In genomic region chr1:86633434-86633833, GRCm38 (mm10) we compare ENCODE assay signal across 25 mouse cellular contexts. TPM values are rescaled to one million over a fixed set of nuclear protein-coding genes. Genes with fewer than 3 reads are reported as not detected.
DNase-seq lines count a peak whose midpoint lies in the region; ATAC-seq lines count a peak whose summit lies in the region.
"Had no signal": no experiment of that assay in that cellular context is flagged by ENCODE, and none has a peak within 500 bp of the region (broad histone marks: within the 10 kb centered on the region; RNA-seq: fewer than 3 reads in every experiment).

No protein-coding gene starts in this region.

- no peak for DNase-seq in heart, adult 8-10 months (ENCODE audit: low spot score)
- no peak for DNase-seq in liver, embryonic 13.5 days
- DNase-seq in liver, embryonic 11.5 days (ENCODE audit: low spot score) = no peak
- no peak for DNase-seq in B cell, adult 2 months
- no peak for DNase-seq in ovary, postnatal 14 days (ENCODE audit: low spot score)
- DNase-seq: adrenal gland, postnatal 36 days; cerebellum, adult 9-11 months; heart, adult 11 months; kidney, adult 2 months; left cerebral cortex, postnatal 4 days; lung, embryonic 14.5 days; lung, postnatal 4 days; right cerebral cortex, adult 18-20 months; thymus, postnatal 25 days had no signal

- no peak overlapping the region for H3K4me2 ChIP-seq in heart, embryonic 13.5 days
- no peak overlapping the region for H3K4me2 ChIP-seq in liver, embryonic 13.5 days
- H3K4me2 ChIP-seq in liver, embryonic 11.5 days = no peak overlapping the region
- H3K4me2 ChIP-seq in intestine, embryonic 15.5 days (replicated peaks) = no peak overlapping the region
- no peak overlapping the region for H3K4me2 ChIP-seq in stomach, embryonic 14.5 days (replicated peaks; ENCODE audit: low read depth, low read length)
- H3K4me2 ChIP-seq: embryonic facial prominence, embryonic 13.5 days; heart, embryonic 15.5 days; lung, embryonic 14.5 days; midbrain, embryonic 11.5 days had no signal

- WGBS in heart, embryonic 13.5 days = 72% methylated on average over 3 of the region's 3 CpGs
- WGBS in liver, embryonic 13.5 days (ENCODE audit: insufficient replicate concordance) = 50% methylated on average over 3 of the region's 3 CpGs
- WGBS in liver, embryonic 11.5 days = 67% methylated on average over 3 of the region's 3 CpGs
- 40% methylated on average over 3 of the region's 3 CpGs for WGBS in intestine, embryonic 15.5 days
- WGBS in stomach, embryonic 14.5 days = 41% methylated on average over 3 of the region's 3 CpGs

- H3K36me3 ChIP-seq in heart, embryonic 13.5 days = no peaks in the 10 kb centered on the region
- H3K36me3 ChIP-seq in liver, embryonic 13.5 days = no peaks in the 10 kb centered on the region
- no peaks in the 10 kb centered on the region for H3K36me3 ChIP-seq in liver, embryonic 11.5 days (ENCODE audit: control insufficient read depth, insufficient read depth, low read length)
- no peaks in the 10 kb centered on the region for H3K36me3 ChIP-seq in intestine, embryonic 15.5 days
- no peaks in the 10 kb centered on the region for H3K36me3 ChIP-seq in stomach, embryonic 14.5 days (ENCODE audit: control insufficient read depth, insufficient read depth, low read length)
- H3K36me3 ChIP-seq: embryonic facial prominence, embryonic 13.5 days; heart, embryonic 15.5 days had no signal

- no peaks in the 10 kb centered on the region for H3K9me3 ChIP-seq in heart, embryonic 13.5 days
- no peaks in the 10 kb centered on the region for H3K9me3 ChIP-seq in liver, embryonic 13.5 days (replicated peaks)
- no peaks in the 10 kb centered on the region for H3K9me3 ChIP-seq in liver, embryonic 11.5 days (ENCODE audit: control insufficient read depth, low read length)
- no peaks in the 10 kb centered on the region for H3K9me3 ChIP-seq in intestine, embryonic 15.5 days
- no peaks in the 10 kb centered on the region for H3K9me3 ChIP-seq in stomach, embryonic 14.5 days (ENCODE audit: control insufficient read depth, low read depth, low read length)
- H3K9me3 ChIP-seq: embryonic facial prominence, embryonic 13.5 days; heart, embryonic 15.5 days had no signal

- no peak overlapping the region for H3K4me3 ChIP-seq in heart, embryonic 13.5 days
- no peak overlapping the region for H3K4me3 ChIP-seq in liver, embryonic 13.5 days (replicated peaks)
- H3K4me3 ChIP-seq in liver, embryonic 11.5 days (ENCODE audit: low read depth, low read length) = no peak overlapping the region
- no peak overlapping the region for H3K4me3 ChIP-seq in intestine, embryonic 15.5 days (replicated peaks)
- no peak overlapping the region for H3K4me3 ChIP-seq in stomach, embryonic 14.5 days (ENCODE audit: low read depth, low read length)
- H3K4me3 ChIP-seq: embryonic facial prominence, embryonic 13.5 days; heart, embryonic 15.5 days had no signal

- no peaks in the 10 kb centered on the region for H3K27me3 ChIP-seq in heart, embryonic 13.5 days (replicated peaks)
- H3K27me3 ChIP-seq in liver, embryonic 13.5 days = no peaks in the 10 kb centered on the region
- no peaks in the 10 kb centered on the region for H3K27me3 ChIP-seq in liver, embryonic 11.5 days (replicated peaks; ENCODE audit: control insufficient read depth, insufficient read depth, low read length)
- H3K27me3 ChIP-seq in intestine, embryonic 15.5 days (replicated peaks) = no peaks in the 10 kb centered on the region
- no peaks in the 10 kb centered on the region for H3K27me3 ChIP-seq in stomach, embryonic 14.5 days (ENCODE audit: control insufficient read depth, insufficient read depth, low read length)
- H3K27me3 ChIP-seq: embryonic facial prominence, embryonic 13.5 days; heart, embryonic 15.5 days; Patski had no signal

- 0 out of 2 replicates have a peak overlapping the region, but pooled peaks have one; percentile 7 for H3K9ac ChIP-seq in heart, embryonic 13.5 days
- no peak overlapping the region for H3K9ac ChIP-seq in liver, embryonic 13.5 days
- no peak overlapping the region for H3K9ac ChIP-seq in liver, embryonic 11.5 days (ENCODE audit: low read depth, low read length)
- no peak overlapping the region for H3K9ac ChIP-seq in intestine, embryonic 15.5 days
- H3K9ac ChIP-seq in stomach, embryonic 14.5 days (replicated peaks; ENCODE audit: low read depth, low read length) = no peak overlapping the region
- H3K9ac ChIP-seq: embryonic facial prominence, embryonic 13.5 days; heart, embryonic 15.5 days; lung, embryonic 14.5 days had no signal

- no peak overlapping the region for H3K27ac ChIP-seq in heart, embryonic 13.5 days (replicated peaks)
- H3K27ac ChIP-seq in liver, embryonic 13.5 days = peak overlapping the region; percentile 34; the same call in 1 of the 2 replicates
- no peak overlapping the region for H3K27ac ChIP-seq in liver, embryonic 11.5 days (ENCODE audit: low read depth, low read length)
- peak overlapping the region; percentile 28; the same call in 1 of the 2 replicates for H3K27ac ChIP-seq in intestine, embryonic 15.5 days
- peak overlapping the region; percentile 44; the same call in 1 of the 2 replicates for H3K27ac ChIP-seq in stomach, embryonic 14.5 days (ENCODE audit: low read length)
- H3K27ac ChIP-seq: embryonic facial prominence, embryonic 13.5 days; heart, embryonic 15.5 days had no signal

- no peaks in the 10 kb centered on the region for H3K4me1 ChIP-seq in heart, embryonic 13.5 days
- H3K4me1 ChIP-seq in liver, embryonic 13.5 days (replicated peaks) = 0 out of 2 replicates have a peak, but pooled peaks cover 5% of the 10 kb centered on the region
- H3K4me1 ChIP-seq in liver, embryonic 11.5 days (replicated peaks; ENCODE audit: control insufficient read depth, insufficient read depth, low read length) = no peaks in the 10 kb centered on the region
- H3K4me1 ChIP-seq in intestine, embryonic 15.5 days (replicated peaks) = peaks cover 15% of the 10 kb centered on the region; the same call in 1 of the 2 replicates
- H3K4me1 ChIP-seq in stomach, embryonic 14.5 days (ENCODE audit: control insufficient read depth, insufficient read depth, low read length) = peaks cover 16% of the 10 kb centered on the region; the same call in 1 of the 2 replicates
- H3K4me1 ChIP-seq: heart, embryonic 15.5 days had no signal

- no peak for ATAC-seq in heart, embryonic 13.5 days (ENCODE audit: extremely low read depth, insufficient number of reproducible peaks, low FRiP score, low TSS enrichment)
- peak; percentile 51; the same call in 1 of the 2 replicates for ATAC-seq in liver, embryonic 13.5 days (ENCODE audit: low read depth)
- no peak for ATAC-seq in liver, embryonic 11.5 days (replicated peaks; ENCODE audit: low FRiP score)
- ATAC-seq in intestine, embryonic 15.5 days = no peak
- no peak for ATAC-seq in stomach, embryonic 14.5 days (ENCODE audit: insufficient number of reproducible peaks, insufficient read depth, low FRiP score, low read depth)
- ATAC-seq: activated CD4-positive, CD25-positive, alpha-beta regulatory T cell, adult 4 months; Patski had no signal

RNA-seq across cellular contexts. Expression of gene Nppc, which starts 36.9 kb away (rescaled TPM):
- 0.57 and 1.3 TPM in 2 replicates for polyA plus RNA-seq in heart, embryonic 13.5 days (2015; fragmentation: Nextera tagmentation; extraction: Ambion mirVana)
- under 1 TPM in 3 of 4 experiments, not detected in 1; 0.31 to 0.44 (median 0.44) TPM for total RNA-seq in heart, adult 8-10 months (2022)
- polyA plus RNA-seq in liver, embryonic 13.5 days (2015; fragmentation: Nextera tagmentation; extraction: Ambion mirVana) = not detected in 2 replicates
- polyA plus RNA-seq in liver, embryonic 11.5 days (2014; fragmentation: Nextera tagmentation; extraction: Ambion mirVana) = not detected in 2 replicates
- 0.43 and 0.64 TPM in 2 replicates for polyA plus RNA-seq in intestine, embryonic 15.5 days (2015; fragmentation: Nextera tagmentation; extraction: Ambion mirVana)
- 1.2 and 3.0 TPM in 2 replicates for polyA plus RNA-seq in stomach, embryonic 14.5 days (2014; fragmentation: Nextera tagmentation; extraction: Ambion mirVana)
- total RNA-seq: adrenal gland, postnatal 36 days; hematopoietic stem cell, adult 5-6 weeks; neutrophil, adult 5-6 weeks had no signal
- polyA plus RNA-seq: activated CD4-positive, CD25-positive, alpha-beta regulatory T cell, adult 4 months; C2C12 had no signal

RNA-seq across cellular contexts. Expression of gene Cops7b, which starts 50.7 kb away (rescaled TPM):
- 26.9 and 28.2 TPM in 2 replicates for polyA plus RNA-seq in heart, embryonic 13.5 days (2015; fragmentation: Nextera tagmentation; extraction: Ambion mirVana)
- total RNA-seq in heart, adult 8-10 months (2022) = 10 to 100 TPM in 3 of 4 experiments, 1 to 10 TPM in 1; 9.4 to 11.0 (median 10.6) TPM
- 16.7 and 18.5 TPM in 2 replicates for polyA plus RNA-seq in liver, embryonic 13.5 days (2015; fragmentation: Nextera tagmentation; extraction: Ambion mirVana)
- 30.8 and 33.4 TPM in 2 replicates for polyA plus RNA-seq in liver, embryonic 11.5 days (2014; fragmentation: Nextera tagmentation; extraction: Ambion mirVana)
- 32.3 and 33.0 TPM in 2 replicates for polyA plus RNA-seq in intestine, embryonic 15.5 days (2015; fragmentation: Nextera tagmentation; extraction: Ambion mirVana)
- polyA plus RNA-seq in stomach, embryonic 14.5 days (2014; fragmentation: Nextera tagmentation; extraction: Ambion mirVana) = 38.2 and 38.9 TPM in 2 replicates

RNA-seq across cellular contexts. Expression of gene Pde6d, which starts 51.0 kb away (rescaled TPM):
- 60.4 and 66.9 TPM in 2 replicates for polyA plus RNA-seq in heart, embryonic 13.5 days (2015; fragmentation: Nextera tagmentation; extraction: Ambion mirVana)
- total RNA-seq in heart, adult 8-10 months (2022) = 10 to 100 TPM; 38.9 to 47.2 (median 44.3) TPM
- polyA plus RNA-seq in liver, embryonic 13.5 days (2015; fragmentation: Nextera tagmentation; extraction: Ambion mirVana) = 31.5 and 35.7 TPM in 2 replicates
- 48.1 and 52.1 TPM in 2 replicates for polyA plus RNA-seq in liver, embryonic 11.5 days (2014; fragmentation: Nextera tagmentation; extraction: Ambion mirVana)
- 45.8 and 56.6 TPM in 2 replicates for polyA plus RNA-seq in intestine, embryonic 15.5 days (2015; fragmentation: Nextera tagmentation; extraction: Ambion mirVana)
- 48.4 and 56.6 TPM in 2 replicates for polyA plus RNA-seq in stomach, embryonic 14.5 days (2014; fragmentation: Nextera tagmentation; extraction: Ambion mirVana)

Comparison
In these comparisons a context has a peak if more than half of its experiments do, and no peak if none do; other contexts are left out.
1. H3K27ac ChIP-seq: peak in liver, embryonic 13.5 days (single experiment), intestine, embryonic 15.5 days (single experiment) and stomach, embryonic 14.5 days (single experiment); none in heart, embryonic 13.5 days (single experiment) and liver, embryonic 11.5 days (single experiment).